8 mouse cellular contexts compared by ENCODE assay signal in genomic region chr5:125003873-125004255, GRCm38 (mm10). TPM values are rescaled to one million over a fixed set of nuclear protein-coding genes. Genes with fewer than 3 reads are reported as not detected.
DNase-seq lines count a peak whose midpoint lies in the region; ATAC-seq lines count a peak whose summit lies in the region.
"Had no signal": no experiment of that assay in that cellular context is flagged by ENCODE, and none has a peak within 500 bp of the region (broad histone marks: within the 10 kb centered on the region; RNA-seq: fewer than 3 reads in every experiment).

No protein-coding gene starts in this region.

- no peaks in the 10 kb centered on the region for H3K36me3 ChIP-seq in lung, embryonic 16.5 days (ENCODE audit: control insufficient read depth, insufficient read depth, low read length)
- H3K36me3 ChIP-seq in hindbrain, embryonic 10.5 days, result peaks cover 6% of the 10 kb centered on the region; the same call in 1 of the 2 replicates
- no peaks in the 10 kb centered on the region for H3K36me3 ChIP-seq in liver, embryonic 13.5 days

- no peak overlapping the region for H3K27ac ChIP-seq in lung, embryonic 16.5 days (ENCODE audit: low read length)
- peak overlapping the region; percentile 75; the same call in 1 of the 2 replicates for H3K27ac ChIP-seq in hindbrain, embryonic 10.5 days
- H3K27ac ChIP-seq in liver, embryonic 13.5 days, result no peak overlapping the region

- peaks cover 7% of the 10 kb centered on the region; the same call in 1 of the 2 replicates for H3K27me3 ChIP-seq in lung, embryonic 16.5 days (ENCODE audit: control insufficient read depth, insufficient read depth, low read depth, low read length)
- peaks cover 45% of the 10 kb centered on the region for H3K27me3 ChIP-seq in hindbrain, embryonic 10.5 days (ENCODE audit: insufficient read depth, poor library complexity, severe bottlenecking)
- peaks cover 44% of the 10 kb centered on the region for H3K27me3 ChIP-seq in liver, embryonic 13.5 days

- no peaks in the 10 kb centered on the region for H3K9me3 ChIP-seq in lung, embryonic 16.5 days (ENCODE audit: control insufficient read depth, low read length)
- peaks cover 5% of the 10 kb centered on the region; the same call in 1 of the 2 replicates for H3K9me3 ChIP-seq in hindbrain, embryonic 10.5 days
- no peaks in the 10 kb centered on the region for H3K9me3 ChIP-seq in liver, embryonic 13.5 days (replicated peaks)

- peaks cover 33% of the 10 kb centered on the region for H3K4me1 ChIP-seq in lung, embryonic 16.5 days (replicated peaks; ENCODE audit: control insufficient read depth, insufficient read depth, low read length)
- peaks cover 63% of the 10 kb centered on the region for H3K4me1 ChIP-seq in hindbrain, embryonic 10.5 days (replicated peaks)
- 0 out of 2 replicates have a peak, but pooled peaks cover 17% of the 10 kb centered on the region for H3K4me1 ChIP-seq in liver, embryonic 13.5 days (replicated peaks)

- H3K4me2 ChIP-seq in lung, embryonic 16.5 days (ENCODE audit: low read depth, low read length), result peak overlapping the region; percentile 77
- H3K4me2 ChIP-seq in liver, embryonic 13.5 days, result peak overlapping the region; percentile 48

- no peak for ATAC-seq in lung, embryonic 16.5 days (ENCODE audit: low read depth)
- no peak for ATAC-seq in liver, embryonic 13.5 days (ENCODE audit: low read depth)

- DNase-seq in lung, postnatal 36 days, result no peak
- no peak for DNase-seq in hindbrain, embryonic 10.5 days (ENCODE audit: low spot score)
- no peak for DNase-seq in liver, embryonic 13.5 days
- DNase-seq in testis, postnatal 10 days (ENCODE audit: low spot score), result peak; percentile 45
- DNase-seq in ovary, postnatal 36 days (ENCODE audit: low spot score), result no peak
- no peak for DNase-seq in right cerebral cortex, postnatal 4 days
- DNase-seq: thymus, postnatal 4 days had no signal

- WGBS in lung, embryonic 16.5 days, result 10% methylated on average over 15 of the region's 15 CpGs
- 14% methylated on average over 15 of the region's 15 CpGs for WGBS in hindbrain, embryonic 10.5 days
- WGBS in liver, embryonic 13.5 days (ENCODE audit: insufficient replicate concordance), result 16% methylated on average over 15 of the region's 15 CpGs

- peak overlapping the region; percentile 51 for H3K4me3 ChIP-seq in lung, embryonic 16.5 days (ENCODE audit: low read length)
- peak overlapping the region; percentile 56 for H3K4me3 ChIP-seq in hindbrain, embryonic 10.5 days
- no peak overlapping the region for H3K4me3 ChIP-seq in liver, embryonic 13.5 days (replicated peaks)

- peak overlapping the region; percentile 63 for H3K9ac ChIP-seq in lung, embryonic 16.5 days (ENCODE audit: low read length)
- H3K9ac ChIP-seq in liver, embryonic 13.5 days, result no peak overlapping the region

RNA-seq across cellular contexts. Expression of gene Rflna, which starts 0.8 kb away (rescaled TPM):
- polyA plus RNA-seq in lung, embryonic 16.5 days (2015; fragmentation: Nextera tagmentation; extraction: Ambion mirVana), result 6.7 and 6.8 TPM in 2 replicates
- 4.3 and 7.7 TPM in 2 replicates for polyA plus RNA-seq in hindbrain, embryonic 10.5 days (2016; fragmentation: Nextera tagmentation; extraction: Ambion mirVana)
- polyA plus RNA-seq in liver, embryonic 13.5 days (2015; fragmentation: Nextera tagmentation; extraction: Ambion mirVana), result 0.27 and 0.32 TPM in 2 replicates
